Mouse (Mus musculus) kidney, postnatal 14 days (tissue): ENCODE data around the gene Dusp6.
"Not testable (repeated sequence)": the region's sequence is repeated elsewhere in the genome, so short reads cannot be mapped to it uniquely, and the experiment has no call there.

Experiments used
- DNase-seq: peaks from one replicate; pipeline ENCODE4 v3.0.0; 2022; ENCODE audit warnings: mixed read lengths

Dusp6 gene

DNA sequence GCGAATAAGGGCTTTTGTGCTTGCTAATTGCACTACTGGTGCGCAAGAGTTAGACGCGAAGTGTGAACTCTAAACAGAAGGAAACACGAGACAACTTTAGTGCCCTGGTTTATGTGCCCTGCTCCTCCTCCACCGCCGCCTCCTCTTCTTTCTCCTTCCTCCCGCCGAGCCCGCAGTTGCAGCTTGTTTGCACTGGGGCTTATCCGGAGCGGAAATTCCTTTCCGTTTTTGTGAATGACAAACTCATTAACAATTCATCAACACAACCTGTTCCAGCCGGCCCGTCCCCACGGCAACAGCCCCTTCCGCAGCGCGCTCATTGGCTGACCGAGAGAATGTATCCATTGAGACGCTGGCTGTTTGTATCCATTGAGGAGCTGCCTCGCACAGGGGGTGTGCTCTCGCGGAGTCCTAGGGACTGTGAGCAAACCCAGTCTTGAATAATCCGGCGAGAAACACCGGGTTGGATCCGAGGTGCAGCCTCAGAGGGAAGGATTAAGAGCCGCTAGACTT lies at the start of gene Dusp6:
Gene Dusp6 (plus strand): TSS at position 365 of the 513 bp plus-strand sequence.
- peak; percentile 98 for DNase-seq

DNA sequence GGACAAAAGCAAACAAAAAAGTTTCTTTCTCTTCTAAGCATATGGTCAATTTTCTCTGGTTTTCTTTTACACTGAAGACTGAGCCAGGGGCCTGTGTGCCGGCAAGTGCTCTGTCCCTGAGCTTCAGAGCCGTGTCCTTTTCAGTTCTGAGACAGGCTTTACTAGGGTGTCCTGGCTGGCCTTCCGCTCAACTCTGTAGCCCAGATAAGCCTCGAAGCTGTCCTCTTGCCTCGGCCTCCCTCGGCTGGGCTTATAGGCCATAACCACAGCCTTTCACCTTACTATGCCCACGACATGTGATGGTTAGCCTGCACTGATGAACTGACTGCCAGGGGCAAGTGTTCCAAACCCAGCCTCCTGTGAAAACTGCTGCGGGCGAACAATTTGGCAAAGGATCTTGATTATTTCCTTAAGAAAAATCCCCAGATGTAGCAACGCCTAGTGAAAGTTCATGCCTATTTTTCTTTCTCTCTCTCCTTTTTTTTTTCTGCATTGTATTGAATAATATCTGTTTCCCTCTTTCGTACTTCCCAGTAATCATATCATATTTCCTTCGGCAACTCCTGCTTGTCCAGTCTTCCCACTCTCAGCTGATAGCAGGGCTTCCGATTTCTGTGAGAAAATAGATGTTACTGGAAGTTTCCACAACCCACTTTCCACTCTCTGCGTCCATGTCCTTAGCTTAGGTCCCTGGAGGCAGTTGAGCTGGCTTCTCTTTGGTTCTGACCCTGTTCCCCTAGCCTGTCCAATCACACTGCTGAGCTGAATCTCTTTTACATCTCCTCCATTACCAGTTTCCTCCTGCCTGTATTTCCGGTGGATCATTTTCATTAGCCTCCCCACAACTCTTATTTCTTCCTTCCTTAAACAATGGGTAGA lies 48.4 kb upstream of the Dusp6 start:
- no peak for DNase-seq

DNA sequence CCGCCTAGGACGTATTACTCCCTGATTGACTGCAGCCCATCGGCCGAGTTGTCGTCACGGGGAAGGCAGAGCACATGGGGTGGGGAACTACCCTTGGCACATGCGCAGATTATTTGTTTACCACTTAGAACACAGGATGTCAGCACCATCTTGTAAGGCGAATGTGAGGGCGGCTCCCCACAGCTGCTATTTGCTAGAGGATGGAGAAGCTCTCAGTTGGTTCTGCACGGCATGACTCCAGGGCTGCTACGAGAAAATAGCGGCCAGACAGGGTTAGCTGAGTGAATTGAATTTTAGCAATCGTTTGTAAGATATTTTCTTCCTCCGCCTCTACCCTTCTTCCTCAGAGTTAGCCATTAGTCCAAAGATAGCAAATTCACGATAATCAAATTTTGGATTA lies 46.5 kb upstream of the Dusp6 start:
- not testable (repeated sequence) for DNase-seq

DNA sequence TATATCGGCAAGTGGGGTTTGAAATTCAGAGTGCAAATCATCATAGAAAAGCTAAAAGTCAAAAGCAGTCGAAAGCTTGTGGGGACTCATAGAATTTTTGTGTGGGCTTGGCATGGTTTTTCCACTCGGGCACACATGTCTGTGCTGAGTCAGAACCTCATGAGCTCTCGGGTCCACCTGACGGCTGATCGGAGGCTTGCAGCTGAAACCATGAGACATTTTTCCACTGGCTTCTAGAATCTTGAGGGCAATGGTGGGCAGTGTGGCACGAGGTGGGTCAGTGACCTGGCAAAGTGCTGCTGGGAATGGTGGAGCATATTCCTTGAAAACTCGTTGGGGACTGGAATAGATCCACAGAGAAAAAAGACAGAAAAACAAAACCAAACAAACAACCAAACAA lies 41.5 kb upstream of the Dusp6 start:
- no peak for DNase-seq

DNA sequence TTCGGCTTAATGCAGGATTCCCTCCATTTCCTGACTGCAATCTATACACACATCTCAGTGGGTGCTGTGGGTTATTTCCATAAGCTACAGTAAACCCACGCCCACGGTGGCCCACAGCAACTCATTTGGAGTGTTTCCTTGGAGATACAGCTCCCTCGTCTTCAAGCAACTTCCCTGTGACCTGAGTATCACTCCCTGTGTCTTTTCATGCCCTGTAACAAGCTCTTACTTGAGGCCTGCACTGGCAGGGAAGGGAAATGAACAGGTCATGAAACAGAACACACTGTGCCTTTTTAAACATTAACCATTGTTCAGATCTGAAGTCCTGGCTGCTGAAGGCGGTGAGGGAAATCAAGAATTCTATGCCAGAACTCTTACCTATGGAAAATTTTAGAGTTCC lies 40.3 kb upstream of the Dusp6 start:
- peak; percentile 69 for DNase-seq

DNA sequence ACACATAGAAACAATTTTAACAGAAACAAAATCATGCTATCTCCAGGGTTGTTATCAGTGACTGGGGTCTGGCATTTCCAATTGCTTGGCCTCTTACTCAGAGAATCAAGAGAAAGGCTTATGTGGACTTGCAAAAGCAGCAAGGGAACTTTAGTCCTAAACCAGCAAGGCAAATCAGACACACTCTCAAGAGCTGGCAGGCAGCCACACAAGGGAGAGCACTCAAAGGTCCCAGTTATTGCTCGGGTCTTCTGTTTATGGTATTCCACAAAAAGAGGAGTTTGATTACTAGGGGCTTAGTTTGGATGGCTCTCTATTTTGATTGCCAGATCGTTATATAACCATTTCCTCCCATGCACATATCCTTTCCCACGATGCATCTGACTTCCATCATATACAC lies 38.8 kb upstream of the Dusp6 start:
- peak; percentile 83 for DNase-seq

DNA sequence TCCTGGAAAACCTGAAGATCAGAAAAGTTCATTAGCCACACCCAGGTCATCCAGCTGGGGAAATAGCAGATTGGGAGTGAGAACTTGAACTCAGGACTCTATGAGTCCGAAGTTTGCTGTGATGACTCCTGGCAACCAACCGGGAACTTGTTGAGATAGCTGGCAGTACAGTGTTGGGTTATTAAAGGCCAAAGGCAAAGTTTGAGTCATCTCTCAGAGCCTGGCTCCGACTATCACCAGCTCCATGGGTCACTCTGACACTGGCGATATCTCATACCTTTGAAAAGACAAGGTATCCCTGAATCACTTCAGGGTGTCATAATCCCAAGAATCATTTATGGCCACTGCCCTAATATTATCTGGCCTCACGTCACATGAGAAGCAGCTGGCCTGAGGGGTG lies 36.2 kb upstream of the Dusp6 start:
- no peak for DNase-seq

DNA sequence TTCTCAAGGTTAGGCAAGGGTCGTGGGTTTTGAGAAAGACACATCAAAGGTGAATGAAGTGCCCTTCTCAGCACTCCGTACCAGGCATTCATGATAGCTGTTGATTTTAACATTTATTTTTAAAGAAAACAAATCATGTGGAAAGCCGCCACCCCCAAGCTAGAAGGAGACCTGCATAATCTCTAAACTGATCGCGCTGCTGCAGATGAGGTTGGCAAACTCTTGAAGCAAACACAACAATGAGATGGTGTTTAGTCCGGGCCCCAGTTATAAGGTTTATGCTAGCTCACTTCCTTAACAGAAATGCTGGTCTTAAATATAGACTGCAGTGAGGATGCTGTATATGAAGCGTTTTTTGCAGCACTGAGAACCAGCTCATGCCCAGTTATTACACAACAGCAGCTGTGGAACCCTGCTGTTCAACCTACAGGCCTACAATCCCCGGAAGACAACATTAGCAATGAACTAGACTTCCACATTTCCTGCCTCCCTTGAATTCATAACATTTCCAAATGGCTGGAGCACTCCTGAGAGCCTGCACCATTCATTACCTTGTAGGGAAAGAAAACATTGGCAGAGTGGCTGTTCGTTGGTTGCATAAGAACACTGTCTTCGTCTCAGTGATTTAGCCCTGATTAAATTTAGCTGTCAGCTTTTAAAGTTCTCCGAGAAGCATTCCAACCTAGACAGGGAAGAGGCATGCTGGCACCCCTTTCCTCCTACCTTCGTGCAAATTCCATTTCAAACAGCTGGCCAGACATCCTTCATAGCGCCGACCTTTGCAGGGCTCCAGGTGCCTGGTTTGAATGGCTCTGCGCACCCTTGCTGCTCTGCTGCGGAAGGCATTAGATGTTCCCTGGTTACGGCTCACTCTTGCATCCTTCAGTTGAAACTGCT lies 34.8 kb upstream of the Dusp6 start:
- peak; percentile 56 for DNase-seq

DNA sequence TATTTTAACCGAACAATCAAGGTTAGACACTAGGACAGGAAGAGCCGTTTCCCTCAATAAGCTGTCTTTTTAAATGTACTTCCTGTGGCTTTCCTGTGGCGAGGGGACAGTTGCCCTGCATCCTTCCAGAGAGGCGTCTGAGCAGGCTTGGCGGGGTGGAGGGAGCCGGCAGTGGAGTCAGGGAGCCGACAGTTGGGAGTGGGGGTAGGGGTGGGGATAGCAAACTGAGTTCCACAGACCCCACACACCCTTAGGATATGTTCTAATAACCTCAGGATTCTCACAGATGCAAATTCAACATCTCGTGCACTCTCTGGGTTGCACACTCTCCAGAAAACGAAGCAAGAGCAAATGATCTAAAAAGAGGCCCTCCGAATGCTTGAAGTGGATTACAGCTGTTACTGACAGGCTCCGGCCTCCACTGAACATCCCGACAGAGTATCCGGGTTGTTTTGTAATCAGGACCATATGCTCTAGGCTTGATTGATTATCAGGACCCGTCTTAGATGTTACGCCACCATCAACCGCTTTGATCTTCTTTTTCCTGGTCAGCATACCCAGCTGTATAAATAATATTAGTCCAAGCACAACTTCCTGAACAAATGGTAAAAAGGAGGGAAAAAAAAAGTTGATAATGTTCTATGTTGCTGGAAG lies 33.9 kb upstream of the Dusp6 start:
- DNase-seq: peak; percentile 61

DNA sequence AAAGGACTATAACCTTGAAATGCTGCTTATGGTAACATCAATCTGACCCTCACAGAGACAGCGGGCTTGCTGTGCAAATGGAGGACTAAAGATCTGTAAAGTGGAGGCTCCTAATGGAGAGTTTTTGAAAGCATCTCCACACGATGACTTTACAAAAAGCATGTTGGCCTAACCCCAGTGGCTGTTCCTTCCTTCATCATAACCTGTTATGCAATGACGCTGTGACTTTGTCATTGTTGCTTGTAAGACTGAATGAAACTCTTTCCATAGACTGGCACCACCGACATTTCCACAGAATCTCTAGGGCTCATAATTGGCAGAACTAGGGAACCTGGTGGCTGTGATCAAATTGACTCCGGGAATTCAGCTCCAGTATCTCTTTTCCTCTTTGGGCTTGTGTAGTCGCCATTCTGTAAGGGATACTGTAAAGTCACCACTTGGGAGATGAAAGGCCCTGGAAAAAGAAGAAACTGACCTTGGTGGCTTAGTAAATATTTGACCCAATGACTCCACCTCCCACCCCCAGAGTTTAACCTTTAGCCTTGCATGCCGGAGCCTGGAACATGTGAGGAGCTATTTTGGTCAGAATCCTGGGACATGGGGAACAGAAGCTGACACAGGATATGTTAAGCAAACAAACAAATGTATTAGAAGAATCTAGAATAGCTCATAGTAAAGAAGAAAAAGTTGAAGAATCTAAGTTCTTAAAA lies 30.4 kb upstream of the Dusp6 start:
- peak; percentile 86 for DNase-seq

DNA sequence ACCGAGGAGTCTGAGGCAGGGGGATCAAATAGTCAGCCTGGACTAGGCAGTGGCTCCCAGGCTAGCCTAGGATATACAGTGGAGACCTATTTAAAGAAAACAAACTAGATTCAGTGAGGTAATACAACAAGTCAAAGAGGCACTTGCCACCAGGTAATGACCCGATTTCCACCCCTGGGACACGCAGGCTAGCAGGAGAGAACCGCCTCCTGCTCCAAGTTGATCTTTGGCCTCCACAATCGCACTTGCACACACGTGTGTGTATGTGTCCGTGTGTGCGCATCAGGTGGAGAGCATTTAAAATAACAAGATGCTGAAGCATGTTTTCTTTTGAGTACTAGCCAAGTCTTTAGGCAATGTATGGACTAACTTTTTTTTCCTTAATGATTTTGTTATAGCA lies 28.7 kb upstream of the Dusp6 start:
- no peak for DNase-seq

DNA sequence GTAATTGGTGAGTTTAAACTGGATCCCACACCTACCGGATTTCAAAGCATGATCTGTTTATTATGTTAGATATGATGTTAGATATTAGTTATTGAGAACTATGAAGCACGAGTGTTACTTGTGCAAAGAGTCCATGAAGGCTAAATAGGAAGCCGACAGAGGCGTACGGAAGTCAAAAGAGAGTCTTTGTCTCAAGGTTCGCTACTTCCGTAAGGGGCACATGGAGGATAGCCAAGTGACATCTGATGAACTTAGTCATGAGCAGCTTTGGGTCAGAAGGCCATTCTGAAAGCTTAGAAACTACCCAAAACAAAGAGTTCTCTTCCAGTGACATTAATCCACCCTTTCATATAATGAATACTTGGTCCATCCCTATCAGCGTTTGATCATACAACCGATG lies 27.9 kb upstream of the Dusp6 start:
- no peak for DNase-seq

DNA sequence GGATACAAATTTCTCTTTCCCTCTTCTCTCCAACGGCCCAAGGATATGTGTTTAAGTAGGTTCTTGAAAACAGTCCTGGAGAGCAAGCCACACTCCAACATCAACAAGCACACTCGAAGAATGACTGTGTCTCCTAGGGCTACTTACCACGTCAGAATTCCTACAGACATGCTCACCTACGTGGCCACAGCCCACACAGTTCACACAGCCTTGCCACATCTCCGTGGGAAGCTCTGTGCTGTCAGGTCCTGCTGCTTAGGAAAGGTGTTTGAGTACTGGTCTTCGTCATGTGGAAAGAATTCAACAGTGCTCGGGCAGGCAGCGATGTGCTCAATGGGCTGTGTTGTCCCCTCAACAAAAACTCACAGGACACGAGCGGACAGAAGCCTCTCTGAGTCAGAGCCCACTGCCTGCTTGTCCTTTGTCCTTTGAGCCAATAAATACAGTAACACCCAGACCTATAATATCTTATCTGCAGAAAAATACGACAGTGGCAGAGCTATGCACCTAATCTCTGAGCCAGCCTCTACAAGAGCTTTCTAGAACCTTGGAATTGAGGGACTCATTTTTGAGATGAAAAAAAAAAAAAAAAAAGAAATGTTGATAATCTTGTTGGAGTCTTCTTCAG lies 25.7 kb upstream of the Dusp6 start:
- DNase-seq: no peak

DNA sequence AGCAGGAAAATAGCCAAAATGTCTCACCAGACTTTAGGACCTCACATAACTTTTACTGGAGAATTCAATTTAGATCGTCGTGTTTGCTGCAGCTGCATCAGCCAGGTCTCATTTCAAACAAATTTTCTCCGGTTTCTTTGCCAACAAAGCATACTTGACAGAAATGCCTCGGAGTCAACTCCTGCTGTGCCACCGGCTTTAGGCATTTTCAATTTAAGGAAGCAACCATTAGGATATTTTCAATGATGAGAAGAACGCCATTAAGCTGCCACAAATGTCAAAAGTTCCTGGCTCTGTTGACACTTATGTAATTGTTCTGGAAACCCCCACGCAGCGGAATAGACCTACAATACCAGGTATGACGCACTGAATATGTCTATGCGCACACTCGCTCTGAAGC lies 24.5 kb upstream of the Dusp6 start:
- no peak for DNase-seq

DNA sequence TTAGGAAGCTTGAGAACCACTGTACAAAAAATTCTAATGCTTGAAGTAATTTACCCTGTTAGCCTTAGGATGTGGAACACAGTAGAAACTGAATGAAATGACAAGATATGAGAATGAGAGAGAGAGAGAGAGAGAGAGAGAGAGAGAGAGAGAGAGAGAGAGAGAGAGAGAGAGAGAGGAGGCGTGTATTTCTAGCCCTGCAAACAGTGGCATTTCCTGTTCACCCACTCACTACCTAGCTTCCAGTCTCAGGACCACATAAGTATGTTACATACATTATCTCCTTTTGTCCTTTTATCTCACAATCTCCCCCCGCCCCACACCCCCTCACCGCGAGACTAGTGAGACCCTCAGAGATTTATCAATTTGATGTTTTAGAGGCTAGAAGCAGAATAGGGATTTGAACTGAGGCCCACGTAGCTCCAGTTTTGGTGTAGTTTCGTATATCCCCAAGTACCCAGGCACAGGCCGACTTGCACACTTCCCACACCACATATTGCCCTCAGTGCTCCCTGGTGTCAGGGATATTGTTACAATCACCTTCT lies 21.7 kb upstream of the Dusp6 start:
- DNase-seq: no peak

DNA sequence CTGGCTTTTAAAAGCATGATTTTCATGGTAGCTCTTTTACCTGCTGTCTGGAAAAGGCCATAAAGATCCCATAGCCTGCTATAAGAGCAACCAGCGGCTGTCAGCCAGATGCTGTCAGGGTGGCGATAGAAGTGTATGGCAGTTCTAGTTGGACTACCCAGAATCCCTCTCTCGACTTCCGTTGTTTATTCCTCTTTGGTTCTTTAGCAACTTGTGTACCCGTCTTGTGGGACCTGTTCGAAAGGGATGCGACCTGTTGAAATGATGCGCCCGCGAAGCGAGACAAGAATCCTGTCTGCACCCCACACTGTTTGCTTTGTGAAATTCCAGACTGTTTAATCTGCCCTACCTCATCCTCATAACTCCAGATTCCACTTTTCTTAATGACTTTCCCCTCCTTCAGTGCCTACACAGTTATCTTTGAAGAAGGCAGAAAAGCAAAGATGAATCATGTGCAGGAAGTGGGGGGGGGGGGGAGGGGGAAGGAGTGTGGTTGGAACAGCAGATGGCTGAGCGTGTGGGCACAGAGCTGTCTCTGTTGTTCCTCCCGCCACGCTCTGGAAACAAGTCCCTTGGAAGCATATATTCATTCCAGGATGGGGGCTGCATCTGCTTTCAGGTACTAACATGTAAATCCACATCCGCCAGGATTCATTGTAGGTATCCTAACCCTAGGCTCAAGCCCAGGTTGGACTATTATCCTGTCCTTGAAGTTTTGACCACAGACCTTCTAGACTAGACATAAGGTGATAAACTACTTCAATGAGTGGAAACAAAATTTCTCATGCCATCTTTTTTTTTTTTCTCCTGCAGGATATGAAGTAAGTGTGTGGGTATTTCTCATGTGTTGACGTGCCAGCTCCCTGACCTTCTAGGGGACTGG lies 21.0 kb upstream of the Dusp6 start:
- DNase-seq: no peak

DNA sequence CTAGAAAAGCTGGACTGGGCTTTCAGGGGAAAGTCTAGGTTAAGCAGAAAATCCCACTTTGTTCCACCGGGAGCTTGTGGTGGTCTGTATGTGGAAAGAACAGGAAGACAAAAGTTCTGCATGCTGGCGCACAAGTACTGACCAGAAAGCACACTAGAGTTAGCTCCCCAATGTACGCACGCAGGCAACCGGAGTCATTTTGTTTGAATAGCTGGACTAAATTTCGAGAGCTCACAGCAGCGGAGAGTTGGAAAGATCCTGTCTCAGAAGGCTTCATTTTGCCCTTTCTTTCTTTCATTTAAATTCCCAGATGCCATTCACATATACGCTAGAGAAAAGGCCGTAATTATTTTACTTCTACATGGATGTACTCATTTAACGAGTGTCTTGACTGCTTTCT lies 20.3 kb upstream of the Dusp6 start:
- DNase-seq: no peak

DNA sequence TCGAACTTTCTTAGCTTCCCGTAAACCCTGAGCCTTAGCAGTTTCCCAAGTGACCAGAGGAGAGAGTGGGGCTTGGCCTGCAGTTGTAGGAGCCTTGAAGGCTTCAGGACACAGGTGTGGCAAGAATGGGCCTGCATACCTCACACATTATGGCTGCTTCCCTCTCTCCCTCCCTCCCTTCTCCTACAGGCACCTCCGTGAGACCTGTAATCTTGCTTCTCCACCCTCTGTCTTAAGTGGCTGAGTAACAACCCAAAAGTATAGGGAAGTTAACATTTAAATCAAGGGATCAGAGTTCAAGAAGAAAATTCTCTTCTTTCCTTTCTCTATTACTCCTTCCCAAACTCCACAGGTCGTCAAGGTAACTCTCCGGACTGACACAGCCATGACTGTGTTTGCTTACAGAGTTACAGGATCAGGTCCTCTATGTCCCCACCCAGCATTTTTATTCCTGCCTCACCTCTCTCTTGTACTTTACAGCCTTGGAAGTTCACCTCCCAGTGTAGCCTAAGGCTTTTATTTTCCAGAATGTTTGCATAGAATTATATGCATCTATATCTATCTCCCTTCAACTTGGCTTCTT lies 19.0 kb upstream of the Dusp6 start:
- no peak for DNase-seq

DNA sequence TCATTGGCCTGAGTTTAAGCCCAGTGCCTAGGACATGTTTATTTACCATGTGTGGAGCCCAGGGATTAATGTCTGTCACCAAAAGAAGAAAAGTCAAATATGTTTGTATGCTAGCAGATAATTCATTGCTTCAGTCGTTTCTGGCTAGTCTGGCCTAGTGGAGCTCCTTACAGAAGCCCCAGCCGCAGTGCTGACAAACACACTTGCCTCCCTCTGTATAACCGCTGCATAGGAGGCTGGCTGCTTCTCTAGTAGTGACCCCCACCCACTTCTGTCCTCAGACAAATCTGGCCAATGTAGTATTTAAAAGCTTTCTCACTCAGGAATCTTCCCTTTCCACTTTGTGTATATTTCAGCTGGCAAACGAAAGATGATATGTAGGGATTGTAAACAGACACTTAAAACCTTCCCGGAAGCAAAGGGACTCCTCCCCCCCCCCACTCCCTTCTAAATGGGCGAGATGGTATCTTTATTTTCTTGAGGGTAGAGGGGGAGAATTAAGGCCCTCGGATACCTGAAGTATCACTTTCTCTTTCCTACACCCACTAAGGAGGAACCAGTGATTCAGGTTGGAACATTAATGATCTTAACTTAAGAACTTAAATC lies 18.3 kb upstream of the Dusp6 start:
- DNase-seq: no peak
